Mouse (Mus musculus) lung, postnatal 14 days (tissue): ENCODE measurements at regions not wholly inside any gene's neighbourhood (a gene's known extent, or its start where the extent isn't known, plus 50 kb on each side); places are given as distances from the start of the nearest gene placed in this dataset.

Source experiments
- DNase-seq: peaks from one replicate; pipeline ENCODE4 v3.0.0; 2021

DNA sequence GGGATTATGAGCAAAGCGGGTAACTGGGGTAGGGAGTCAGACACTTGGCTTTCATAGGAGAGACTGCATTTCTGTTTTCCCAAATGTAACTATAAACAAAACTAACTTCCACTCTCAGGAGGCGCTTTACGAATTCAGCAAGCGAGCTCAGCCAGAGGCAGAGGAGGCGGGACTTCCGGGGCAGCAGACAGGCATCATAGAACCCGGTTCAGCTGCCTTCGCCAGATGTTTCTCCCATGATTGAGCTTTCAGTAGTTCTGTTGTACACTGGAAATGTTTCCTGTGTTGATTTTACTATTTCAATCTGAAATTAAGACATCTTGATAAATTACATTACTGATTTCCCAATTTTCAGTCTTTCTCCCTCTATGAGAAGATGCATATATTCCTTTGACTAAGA, 92.9 kb downstream of the Zfp365 start:
- no peak for DNase-seq

DNA sequence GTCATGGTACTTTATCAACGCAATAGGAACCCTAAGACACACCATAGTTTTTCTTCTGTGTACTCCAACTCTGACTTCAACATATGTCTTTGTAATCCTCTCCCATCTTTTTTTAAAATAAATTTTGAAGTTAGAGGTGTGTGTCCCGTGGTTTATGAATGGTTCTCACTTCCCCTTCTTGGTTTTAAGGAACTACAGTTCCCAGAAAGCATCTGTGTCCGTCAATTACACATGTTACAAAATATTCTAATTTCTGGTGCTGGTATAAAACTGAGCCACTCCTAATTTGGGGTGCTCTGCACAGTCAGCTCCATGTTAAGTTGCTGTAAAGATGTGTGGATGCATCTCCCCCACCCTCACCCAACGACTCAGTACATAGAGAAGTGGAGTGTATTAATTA, 98.6 kb downstream of the Zfp365 start:
- no peak for DNase-seq

DNA sequence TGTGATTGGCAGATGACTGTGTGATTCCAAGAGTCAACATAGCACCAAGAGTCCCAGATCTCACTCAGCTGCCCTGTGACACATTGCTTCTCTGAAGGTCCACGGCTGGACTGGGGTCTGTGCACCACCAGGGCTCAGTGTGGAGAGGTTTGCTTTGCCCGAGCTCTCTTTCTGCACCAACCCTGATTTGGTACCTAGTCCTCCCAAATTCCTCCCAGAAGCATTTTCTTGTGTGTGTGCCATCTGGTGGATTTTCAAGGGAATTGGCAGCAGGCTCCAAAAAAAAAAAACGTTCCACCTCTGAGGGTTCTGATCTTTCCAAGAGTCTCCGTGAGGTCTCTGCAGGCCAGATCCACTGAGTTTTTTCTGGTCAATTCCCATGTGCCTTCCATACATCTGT, 107.3 kb downstream of the Zfp365 start:
- no peak for DNase-seq

DNA sequence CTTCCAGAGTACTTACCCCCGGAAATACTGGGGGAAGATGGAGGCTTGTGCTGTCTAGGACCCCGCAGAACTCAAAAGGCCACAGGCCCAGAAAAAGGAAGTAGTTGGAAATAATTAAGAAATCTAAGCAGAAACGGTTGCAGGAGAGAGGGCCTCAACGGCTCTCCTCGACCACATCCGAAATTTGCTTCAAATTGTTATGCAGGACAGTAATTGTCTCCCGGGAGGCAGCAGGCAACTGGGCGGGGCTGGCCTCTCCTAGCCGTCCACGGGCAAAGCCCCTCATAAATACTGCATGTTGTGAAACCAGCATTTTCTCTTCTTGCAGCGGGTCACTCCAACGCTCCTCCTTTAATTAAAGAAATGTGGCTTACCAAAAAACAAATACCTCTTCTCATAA, 107.8 kb downstream of the Zfp365 start:
- no peak for DNase-seq

DNA sequence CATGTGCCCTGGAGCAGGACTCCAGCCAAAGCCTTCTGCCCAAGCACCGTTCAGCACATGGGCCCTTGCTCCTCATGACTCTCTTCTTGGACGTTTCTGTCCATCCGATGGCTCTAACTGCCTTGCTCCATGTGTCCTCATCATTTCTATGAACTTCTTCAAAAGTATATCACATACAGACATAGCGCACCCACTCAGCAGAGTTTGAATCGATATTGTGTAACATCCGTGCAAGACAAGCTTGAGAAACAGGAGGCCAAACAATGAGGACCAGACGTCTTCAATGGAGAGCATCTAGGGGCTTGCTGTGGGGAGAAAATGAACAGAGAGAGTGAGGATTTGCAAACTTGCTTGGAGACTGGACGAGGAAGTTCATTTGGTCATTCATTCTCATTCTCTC, 110.3 kb downstream of the Zfp365 start:
- no peak for DNase-seq

DNA sequence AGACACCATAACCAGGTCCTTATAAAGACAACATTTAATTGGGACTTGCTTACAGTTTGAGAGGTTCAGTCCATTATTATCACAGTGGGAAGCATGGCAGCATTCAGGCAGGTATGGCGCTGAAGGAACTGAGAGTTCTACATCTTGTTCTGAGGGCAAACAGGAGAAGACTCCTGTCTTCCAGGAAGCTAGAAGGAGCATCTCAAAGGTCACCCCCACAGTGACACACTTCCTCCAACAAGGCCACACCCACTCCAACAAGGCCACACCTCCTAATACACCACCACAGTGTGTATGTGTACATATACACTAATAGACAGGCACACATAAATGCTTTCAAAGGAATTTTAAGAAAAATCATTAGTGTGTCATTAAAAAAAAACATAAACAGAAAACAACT, 110.8 kb downstream of the Zfp365 start:
- no peak for DNase-seq

DNA sequence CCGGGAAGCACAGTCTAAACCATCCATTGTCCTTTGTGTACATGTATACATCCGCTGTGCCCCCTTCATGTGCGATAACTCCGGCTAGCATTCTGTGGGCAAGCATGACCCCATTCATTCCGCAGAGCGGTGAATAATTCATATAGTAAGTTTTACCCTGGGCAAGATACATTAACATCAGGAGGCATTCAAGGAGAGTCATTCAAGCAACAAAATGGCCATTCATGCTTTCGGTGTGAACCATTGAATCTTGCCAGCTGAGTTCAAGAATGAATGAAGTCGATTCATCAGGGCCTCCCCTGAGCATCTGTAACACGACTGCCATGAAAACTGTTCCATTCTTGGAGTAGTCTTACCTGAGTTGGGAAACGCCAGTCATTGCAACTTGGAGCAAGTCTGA, 113.5 kb downstream of the Zfp365 start:
- DNase-seq, result no peak

DNA sequence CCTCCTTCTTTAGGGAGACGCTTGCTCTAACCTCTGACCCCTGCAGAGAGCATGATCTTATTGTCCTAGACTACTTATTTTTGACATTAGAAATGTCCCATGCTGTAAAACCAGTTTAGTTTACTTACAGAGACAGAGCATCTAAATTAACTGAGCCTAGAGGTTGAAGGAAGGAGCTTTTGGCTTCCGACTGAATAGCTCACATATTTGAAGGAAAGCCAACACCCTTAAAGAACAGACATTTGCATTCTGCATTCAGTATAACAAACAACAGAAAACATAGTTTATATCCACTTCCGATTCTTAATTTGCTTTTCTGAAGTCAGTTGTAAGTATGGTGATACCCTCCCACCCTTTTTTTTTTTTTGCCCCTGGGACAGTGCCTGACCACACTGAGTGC, 119.3 kb downstream of the Zfp365 start:
- no peak for DNase-seq

DNA sequence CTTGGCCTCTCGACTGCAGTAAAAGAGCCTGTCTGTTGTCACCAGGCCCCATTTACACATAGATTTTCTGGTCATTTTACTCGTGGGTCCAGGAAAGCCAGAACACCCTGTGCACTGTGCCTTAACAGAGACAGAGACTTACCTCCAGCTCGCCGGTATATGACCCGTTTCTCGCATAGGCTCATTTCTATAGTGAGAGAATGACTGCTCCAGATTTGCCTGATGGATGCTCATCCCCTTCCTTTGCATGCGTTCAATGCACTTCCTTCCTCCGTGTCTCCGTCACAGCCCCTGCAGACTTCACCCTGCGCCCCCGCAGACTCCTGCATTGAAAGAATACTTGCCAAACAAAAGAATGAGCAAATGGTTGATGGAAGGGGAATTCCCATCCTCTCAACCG, 122.8 kb downstream of the Zfp365 start:
- DNase-seq, result no peak

DNA sequence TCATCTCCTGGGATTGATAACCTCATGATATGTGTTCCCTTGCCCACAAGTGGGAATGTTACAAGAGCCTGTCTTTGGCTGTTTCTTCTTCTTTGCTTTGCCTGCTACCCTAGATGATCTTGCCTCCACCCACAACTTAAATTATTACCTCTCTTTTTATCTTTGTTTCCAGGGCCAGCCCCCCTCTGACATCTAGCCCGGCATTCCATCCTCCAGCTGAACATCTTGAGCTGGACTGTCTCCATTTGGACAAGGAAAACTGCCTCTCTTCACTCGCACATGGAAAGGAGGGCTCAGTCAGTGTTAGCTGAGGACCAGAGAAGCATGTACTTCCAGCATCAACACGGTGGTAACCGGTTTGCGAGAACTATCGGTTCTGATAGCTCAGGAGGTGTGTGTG, 124.3 kb downstream of the Zfp365 start:
- no peak for DNase-seq

DNA sequence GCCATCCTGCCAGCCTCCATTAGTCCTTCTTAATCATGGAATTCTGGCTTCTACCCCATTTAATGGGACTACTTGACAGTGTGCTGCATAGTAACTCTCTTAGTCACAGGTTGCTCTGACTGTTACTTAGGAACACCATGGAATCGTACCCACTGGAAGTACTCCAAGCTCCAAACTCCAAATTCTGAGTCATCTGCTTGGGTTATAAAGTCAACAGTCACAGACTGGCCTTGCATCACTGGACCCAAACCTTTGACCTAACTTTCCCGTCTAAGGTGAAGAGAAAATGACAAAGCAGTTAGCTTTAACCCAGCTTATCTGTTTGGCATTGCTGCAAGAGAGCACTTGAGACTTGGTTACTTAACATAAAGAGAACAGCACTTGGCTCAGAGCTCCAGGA, 126.9 kb downstream of the Zfp365 start:
- DNase-seq, result peak; percentile 52

DNA sequence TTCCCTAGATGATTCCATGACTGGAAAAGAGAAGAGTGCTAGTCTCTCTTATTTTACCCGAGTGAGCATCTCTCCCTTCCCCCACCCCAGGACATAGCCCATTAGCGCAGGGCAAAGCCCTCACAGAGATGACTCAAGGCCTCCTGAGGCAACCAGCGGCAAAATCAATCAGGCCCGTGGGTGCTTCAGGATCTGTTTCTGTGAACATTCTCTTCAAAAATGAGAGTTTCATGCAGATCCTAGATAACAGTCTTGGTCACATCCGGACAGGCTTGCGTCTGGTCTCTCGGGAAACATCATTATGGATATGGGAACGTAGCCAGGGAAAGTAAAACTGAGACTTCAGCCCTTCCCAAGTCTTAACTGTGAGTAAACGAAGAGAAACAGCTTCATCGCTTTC, 134.1 kb downstream of the Zfp365 start:
- no peak for DNase-seq

DNA sequence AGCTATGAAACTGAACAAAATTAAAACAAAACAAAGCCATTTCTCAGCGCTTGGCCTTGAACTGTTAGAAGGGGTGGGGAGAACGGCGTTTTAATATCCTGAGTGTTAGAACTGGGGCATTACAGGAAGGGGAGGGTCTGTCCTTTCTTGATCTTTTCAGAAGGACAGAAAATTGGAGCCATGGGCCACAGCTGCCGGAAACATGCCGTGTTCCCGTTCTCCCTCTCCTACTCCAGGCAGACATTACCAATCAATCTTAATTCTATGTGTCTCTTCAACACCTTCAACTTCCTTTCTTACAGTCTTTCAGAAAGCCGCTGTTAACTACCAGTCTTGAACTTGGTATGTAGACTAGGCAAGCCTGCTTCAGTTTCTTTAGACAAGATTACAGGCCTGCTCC, 134.7 kb downstream of the Zfp365 start:
- DNase-seq, result no peak

DNA sequence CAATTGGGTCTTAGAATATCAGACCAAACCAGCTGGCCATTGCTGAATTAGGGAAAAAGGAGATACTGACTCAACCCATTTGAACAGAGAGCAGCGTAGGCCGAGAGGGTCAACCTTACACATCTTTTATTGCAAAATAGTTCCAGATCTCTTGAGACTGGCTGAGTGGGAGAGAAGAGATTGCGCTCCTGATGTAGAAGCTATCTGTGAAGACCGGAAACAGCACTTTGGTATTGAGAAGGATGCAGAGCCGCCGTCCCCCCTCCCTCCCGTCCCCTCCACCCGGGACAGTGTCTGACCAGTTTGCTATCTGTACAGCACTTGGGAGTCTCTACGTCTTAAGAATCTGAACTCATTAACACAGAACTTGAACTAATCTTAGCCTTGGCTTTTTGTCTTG, 135.6 kb downstream of the Zfp365 start:
- DNase-seq, result no peak

DNA sequence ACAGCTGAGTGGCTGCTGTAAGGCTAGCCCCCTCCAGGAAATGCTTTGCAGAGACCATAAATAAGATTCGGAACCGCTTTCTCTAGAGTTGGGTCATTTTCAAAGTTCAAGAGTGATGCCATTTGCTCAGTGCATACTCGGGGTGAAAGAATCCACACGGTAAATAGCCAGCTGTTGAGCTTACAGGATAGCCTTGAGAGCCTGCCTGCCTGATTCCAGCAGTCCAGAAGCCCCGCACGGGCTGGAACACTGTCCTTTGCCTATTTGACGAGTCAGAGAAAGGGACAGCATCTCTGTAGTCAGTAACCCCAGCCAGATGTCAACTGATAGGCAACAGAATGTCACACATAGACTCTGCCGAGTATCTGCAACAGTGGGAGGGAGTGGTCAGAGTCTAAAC, 140.7 kb downstream of the Zfp365 start:
- DNase-seq, result no peak

DNA sequence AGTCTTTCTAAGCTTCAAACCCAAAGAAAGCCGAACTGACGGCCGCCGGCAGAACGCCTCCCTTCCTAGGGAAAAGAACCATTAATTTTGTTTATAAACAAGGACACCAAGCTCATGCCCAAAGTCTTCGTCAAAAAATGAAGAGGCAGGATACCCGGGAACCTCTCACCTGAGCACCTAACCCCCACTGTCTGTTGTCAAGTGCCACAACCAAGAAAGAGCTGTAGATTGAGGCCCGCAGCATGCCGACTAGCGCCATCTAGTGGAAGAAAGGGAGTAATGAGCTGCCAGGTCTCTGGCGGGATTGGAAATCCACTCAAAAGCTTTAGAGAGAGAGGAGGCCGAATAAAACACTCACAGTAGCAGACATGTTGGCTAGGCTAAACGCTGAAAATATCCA, 146.4 kb downstream of the Zfp365 start:
- peak; percentile 65 for DNase-seq

DNA sequence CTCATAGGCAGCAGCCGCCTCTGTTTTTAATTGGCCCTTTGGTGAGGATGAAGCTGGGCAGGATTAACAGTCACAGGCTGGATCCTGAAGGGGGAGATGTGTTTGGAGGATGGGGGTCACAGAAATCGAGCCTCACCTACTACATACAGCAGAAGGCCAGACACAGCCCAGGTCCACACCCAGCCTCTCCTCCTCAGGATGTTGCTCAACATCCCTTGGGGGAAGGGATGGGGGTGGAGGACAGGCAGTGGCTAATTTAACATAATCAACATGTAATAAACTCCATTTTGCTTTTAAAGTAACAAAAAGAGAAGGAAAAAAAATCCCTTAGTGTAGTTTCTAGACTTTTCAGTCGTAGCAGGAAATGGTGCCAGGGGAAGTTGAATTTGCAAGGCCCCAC, 152.0 kb downstream of the Zfp365 start:
- DNase-seq, result peak; percentile 10

DNA sequence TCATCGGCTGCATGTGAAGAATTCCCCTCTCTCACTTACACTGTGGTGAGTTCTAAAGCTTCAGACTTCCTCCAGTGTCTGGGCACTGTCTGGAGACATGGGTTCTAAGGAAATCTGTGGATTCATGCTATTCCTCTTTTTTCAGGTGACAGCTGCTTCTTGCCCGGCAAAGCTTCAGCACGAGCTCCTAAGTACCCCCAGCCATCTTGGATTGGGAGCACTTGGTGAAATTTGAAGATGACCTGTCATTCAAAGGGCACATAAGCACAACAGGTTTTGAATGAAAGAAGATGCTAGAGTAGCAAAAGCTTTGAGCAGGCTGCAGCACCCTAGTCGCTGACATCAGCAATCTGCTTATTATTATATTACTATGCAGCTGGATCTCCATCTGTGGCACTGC, 164.3 kb downstream of the Zfp365 start:
- no peak for DNase-seq

DNA sequence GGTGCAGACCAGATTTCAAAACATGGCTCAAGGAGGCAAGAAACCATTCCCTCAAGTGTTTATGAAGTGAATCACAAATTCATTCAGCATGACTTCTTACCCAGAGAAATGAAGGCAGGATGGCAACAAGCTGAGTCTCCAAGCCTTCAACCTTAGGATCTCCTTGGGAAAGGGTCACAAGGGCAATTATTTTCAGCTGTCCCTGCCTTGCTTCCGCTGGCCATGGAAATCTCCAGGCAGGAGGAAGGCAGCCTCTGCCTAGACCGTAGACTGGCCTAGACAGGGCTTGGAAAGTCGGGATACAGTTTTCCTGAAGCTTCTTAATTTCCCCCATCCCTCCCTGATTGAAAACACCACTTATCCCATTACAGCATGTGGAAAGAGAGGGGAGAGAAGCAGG, 165.0 kb downstream of the Zfp365 start:
- DNase-seq, result no peak

DNA sequence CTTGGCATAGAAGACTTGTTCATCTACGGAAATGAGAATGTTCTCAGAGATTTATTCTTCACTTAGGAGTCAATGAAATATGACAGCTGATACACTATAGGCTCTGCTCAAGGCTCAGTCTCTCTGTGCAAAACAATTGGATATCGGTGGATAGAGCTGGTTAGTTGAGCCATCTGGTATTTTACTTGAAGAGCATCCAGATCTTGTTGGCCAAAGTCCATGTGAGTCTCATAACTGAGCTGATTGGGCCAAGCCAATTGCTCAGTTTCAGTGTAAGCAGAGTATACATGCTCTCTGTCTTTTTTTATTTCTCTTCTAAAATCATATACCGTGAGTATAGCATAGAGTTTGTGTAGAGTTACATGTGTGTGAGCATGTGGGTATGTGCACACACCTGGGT, 166.3 kb downstream of the Zfp365 start:
- no peak for DNase-seq

DNA sequence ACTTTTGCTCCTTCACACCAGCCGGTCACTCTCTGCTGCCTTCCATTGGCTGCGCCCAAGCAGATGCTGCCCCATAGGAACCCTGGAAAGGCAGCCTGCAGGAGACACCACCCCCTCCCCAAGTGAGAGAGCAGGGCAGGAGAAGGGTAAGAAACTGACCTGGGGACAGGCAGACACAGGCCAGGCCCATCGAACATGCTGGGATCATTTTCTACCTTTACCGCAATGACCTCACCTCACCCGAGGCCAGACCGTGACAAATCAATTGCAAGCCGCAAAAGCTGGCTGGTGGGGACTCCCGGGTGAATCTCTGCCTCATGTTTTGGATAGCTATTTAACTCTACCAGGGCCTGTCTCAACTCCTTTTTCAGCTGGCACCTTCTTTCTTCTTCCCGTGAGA, 168.9 kb downstream of the Zfp365 start:
- DNase-seq, result no peak

DNA sequence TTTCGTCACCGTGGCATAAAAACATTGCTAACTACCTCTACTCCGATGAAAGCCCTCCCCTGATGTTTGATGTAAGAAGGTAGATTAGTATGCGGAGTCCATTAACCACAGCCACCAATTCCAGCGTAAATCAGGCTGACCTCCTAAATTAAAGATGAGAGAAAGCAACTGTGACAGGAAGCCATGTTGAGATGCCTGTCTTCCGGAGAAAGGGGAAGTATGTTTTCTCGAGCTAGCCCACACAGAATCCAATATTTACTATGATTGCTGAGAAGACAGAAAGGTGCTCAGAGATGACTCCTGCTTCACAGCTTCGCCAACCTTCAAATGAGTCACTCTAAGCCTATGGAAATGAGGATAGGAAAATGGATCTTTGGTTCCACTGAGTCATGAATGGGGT, 169.6 kb downstream of the Zfp365 start:
- DNase-seq, result no peak

DNA sequence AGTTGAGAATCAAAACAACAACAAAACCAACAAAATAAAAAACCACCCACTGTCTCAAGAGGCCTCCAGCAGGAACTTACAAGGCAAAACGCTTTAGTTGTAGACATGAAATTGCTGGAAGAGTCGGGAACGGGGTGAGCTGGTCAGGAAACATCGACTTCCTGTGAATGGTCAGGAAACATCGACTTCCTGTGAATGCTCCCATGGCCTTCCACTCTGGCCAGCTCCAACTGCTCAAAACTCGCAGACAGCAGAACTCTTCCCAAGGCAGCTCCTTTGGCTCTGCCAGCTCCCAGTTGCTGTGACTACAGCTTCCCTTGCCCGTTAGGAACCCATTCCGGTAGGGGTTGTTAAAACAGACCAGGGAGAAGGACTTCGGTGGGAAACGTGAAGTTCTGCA, 170.2 kb downstream of the Zfp365 start:
- DNase-seq, result no peak

DNA sequence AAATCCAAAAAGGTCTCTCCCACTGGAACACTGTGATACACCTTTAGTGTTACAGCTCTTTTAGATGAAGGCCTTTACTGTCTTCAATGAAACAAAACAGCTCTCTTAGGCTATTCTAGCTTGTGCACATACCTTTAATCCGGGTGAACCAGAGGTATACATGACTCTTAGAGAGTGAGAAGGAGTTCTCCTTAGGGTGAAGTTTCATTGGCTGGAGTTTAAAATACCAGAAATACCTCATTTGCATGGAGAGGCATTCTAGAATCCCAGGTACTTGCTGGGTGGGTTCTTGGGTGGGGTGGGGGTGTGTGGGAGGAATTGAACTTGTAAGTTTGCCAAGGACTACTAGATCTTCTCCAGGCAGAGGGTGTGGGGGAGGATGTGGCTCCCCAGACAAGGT, 173.3 kb downstream of the Zfp365 start:
- DNase-seq, result no peak

DNA sequence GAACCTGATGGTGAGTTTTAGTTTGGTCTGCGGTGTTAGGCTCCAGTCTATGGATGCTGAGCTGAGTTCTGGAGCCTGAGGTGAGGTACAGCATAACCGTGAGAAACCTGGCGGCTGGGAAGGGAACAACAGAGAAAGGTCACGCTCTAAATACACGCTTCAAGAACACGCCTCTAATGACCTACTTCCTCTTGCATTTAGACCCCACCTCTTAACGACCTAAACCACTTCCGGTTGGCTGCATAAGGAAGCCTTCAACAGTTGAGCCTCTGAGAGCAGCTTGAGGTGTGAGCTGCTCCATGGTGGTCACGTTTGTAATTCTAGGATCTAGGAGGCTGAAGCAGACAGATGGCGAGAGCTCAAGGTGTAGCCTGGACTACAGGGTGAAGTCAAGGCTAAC, 175.8 kb downstream of the Zfp365 start:
- DNase-seq, result no peak

DNA sequence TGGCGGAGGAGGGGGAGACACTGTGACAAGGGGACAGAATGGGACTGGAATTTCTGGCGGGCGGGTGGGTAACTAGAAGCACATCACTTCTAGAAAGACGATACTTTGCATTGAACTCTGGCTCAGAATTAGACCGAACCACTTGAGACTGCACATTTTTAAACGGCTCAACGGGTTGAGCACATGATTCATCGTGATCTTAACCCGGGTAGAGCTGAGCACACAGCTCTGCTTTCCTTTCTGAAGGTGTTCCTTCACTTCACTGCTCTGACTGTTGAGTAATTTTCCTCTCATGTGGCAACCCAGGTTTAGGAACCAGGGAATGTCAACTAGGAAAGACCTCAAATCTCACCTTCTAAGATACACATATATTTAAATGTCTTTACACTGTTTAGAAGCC, 180.9 kb downstream of the Zfp365 start:
- no peak for DNase-seq

DNA sequence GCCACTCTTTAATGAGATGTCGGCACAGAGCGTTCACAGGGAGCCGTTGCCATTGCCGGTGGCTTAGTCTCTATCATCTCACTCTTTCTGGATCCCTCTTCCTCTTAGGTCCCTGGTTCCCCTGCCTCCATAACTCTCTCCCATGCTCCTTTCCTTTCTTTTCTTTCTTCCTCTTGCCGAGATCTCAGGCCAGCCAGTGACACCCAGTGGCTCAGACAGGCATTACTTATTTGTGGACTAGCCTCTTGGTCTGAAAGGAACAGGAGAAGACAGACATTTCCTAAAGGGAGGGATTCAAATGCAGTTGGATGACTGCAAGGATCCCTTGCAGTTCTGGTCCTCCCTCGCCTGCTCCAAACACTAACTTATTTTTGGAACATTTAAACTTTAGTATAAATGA, 180.5 kb upstream of the Ado start:
- DNase-seq, result peak; percentile 57
